Mouse (Mus musculus) ZHBTc4 (cell line): ENCODE measurements around the gene App.
A peak's percentile ranks its signal among the peaks of the same experiment; 100 is the strongest.

ENCODE experiments used
- DNase-seq: peaks from one replicate; pipeline ENCODE4 v3.0.0-alpha.2; 2011; ENCODE audit warnings: low read depth, low spot score

The App gene

GRCm38 (mm10) chr16:85121983-85122382, 51.6 kb downstream of the App start:
- DNase-seq = peak; percentile 6

- DNase-seq = no peak
These were observed 54.6 kb downstream of the App start for GRCm38 (mm10) chr16:85118916-85119315.

- no peak for DNase-seq
These were observed 56.0 kb downstream of the App start for GRCm38 (mm10) chr16:85117541-85117940.

- no peak for DNase-seq
These were observed 57.7 kb downstream of the App start for GRCm38 (mm10) chr16:85115837-85116236.

GRCm38 (mm10) chr16:85114742-85115141, 58.8 kb downstream of the App start:
- DNase-seq = no peak

GRCm38 (mm10) chr16:85113941-85114340, 59.6 kb downstream of the App start:
- no peak for DNase-seq

- DNase-seq = no peak
These were observed 61.3 kb downstream of the App start for GRCm38 (mm10) chr16:85112254-85112653.

- DNase-seq = no peak
These were observed 63.1 kb downstream of the App start for GRCm38 (mm10) chr16:85110428-85110827.

- no peak for DNase-seq
These were observed 65.1 kb downstream of the App start for GRCm38 (mm10) chr16:85108486-85108885.

- DNase-seq = no peak
These were observed 66.8 kb downstream of the App start for GRCm38 (mm10) chr16:85106644-85107323.

- no peak for DNase-seq
These were observed 68.0 kb downstream of the App start for GRCm38 (mm10) chr16:85105603-85106002.

- no peak for DNase-seq
These were observed 70.3 kb downstream of the App start for GRCm38 (mm10) chr16:85103116-85103787.

- DNase-seq = no peak
These were observed 72.0 kb downstream of the App start for GRCm38 (mm10) chr16:85101544-85101943.

GRCm38 (mm10) chr16:85100806-85101205, 72.8 kb downstream of the App start:
- no peak for DNase-seq

- DNase-seq = no peak
These were observed 74.1 kb downstream of the App start for GRCm38 (mm10) chr16:85099487-85099886.

GRCm38 (mm10) chr16:85099044-85099443, 74.5 kb downstream of the App start:
- DNase-seq = no peak

GRCm38 (mm10) chr16:85096396-85096795, 77.2 kb downstream of the App start:
- no peak for DNase-seq

GRCm38 (mm10) chr16:85095923-85096322, 77.6 kb downstream of the App start:
- no peak for DNase-seq

- no peak for DNase-seq
These were observed 80.9 kb downstream of the App start for GRCm38 (mm10) chr16:85092644-85093091.

GRCm38 (mm10) chr16:85092183-85092582, 81.4 kb downstream of the App start:
- DNase-seq = no peak

- DNase-seq = no peak
These were observed 82.6 kb downstream of the App start for GRCm38 (mm10) chr16:85090992-85091391.

GRCm38 (mm10) chr16:85088126-85088525, 85.4 kb downstream of the App start:
- no peak for DNase-seq

GRCm38 (mm10) chr16:85086303-85086702, 87.3 kb downstream of the App start:
- DNase-seq = peak; percentile 15
